Mouse (Mus musculus) G1E (cell line): ENCODE measurements around the gene Hspa1l.

Experiments
- CTCF ChIP-seq: IDR thresholded peaks from 2 replicates; pipeline ENCODE4 v1.5.1; 2012; ENCODE audit warnings: low read depth, low read length, inconsistent platforms, mixed read lengths
- GATA1 ChIP-seq: IDR thresholded peaks from 2 replicates; pipeline ENCODE4 v1.6.1; 2012; ENCODE audit warnings: borderline replicate concordance, low read length, inconsistent platforms, mixed read lengths

GRCm38 (mm10) chr17:34931735-34932098 lies 40.8 kb upstream of the Hspa1l start:
- no peak for TF ChIP-seq CTCF
- no peak for TF ChIP-seq GATA1
